Mouse (Mus musculus) forebrain, postnatal 0 days (tissue): ENCODE results near the gene Zbtb20. TPM values are rescaled to one million over a fixed set of nuclear protein-coding genes. Genes with fewer than 3 reads are reported as not detected.

Source experiments
- ATAC-seq: fragments of 200-750 bp; cut with Nextera tagmentation; 2 replicates; pipeline ENCODE4 v1.8.0; 2017; ENCODE audit warnings: mild to moderate bottlenecking, moderate library complexity
- DNase-seq: peaks from one replicate; pipeline ENCODE4 v3.0.0-alpha.2; 2015
- H3K27ac ChIP-seq: fragments of 300-500 bp; sonication (generic); 2 replicates; pipeline ENCODE4 v1.5.1; 2014; ENCODE audit warnings: low read depth, mild to moderate bottlenecking, antibody characterized with exemption, low read length, moderate library complexity, mixed read lengths
- H3K27me3 ChIP-seq: fragments of 300-500 bp; sonication (generic); 2 replicates; pipeline ENCODE4 v1.6.1; 2014; ENCODE audit warnings: mild to moderate bottlenecking, low read length, mixed read lengths; ENCODE audit not compliant: insufficient read depth
- H3K36me3 ChIP-seq: fragments of 300-500 bp; sonication (generic); 2 replicates; pipeline ENCODE4 v1.6.1; 2014; ENCODE audit warnings: mild to moderate bottlenecking, moderate library complexity; ENCODE audit not compliant: insufficient read depth
- H3K4me1 ChIP-seq: fragments of 300-500 bp; sonication (generic); 2 replicates; pipeline ENCODE4 v1.6.1; 2014; ENCODE audit warnings: antibody characterized with exemption; ENCODE audit not compliant: insufficient read depth
- H3K4me2 ChIP-seq: fragments of 300-500 bp; sonication (generic); 2 replicates; pipeline ENCODE4 v1.6.1; 2014; ENCODE audit warnings: low read depth, mild to moderate bottlenecking, moderate library complexity
- H3K4me3 ChIP-seq: fragments of 300-500 bp; sonication (generic); 2 replicates; pipeline ENCODE4 v1.5.1; 2014; ENCODE audit warnings: low read depth, low read length, mixed read lengths
- H3K9ac ChIP-seq: fragments of 300-500 bp; sonication (generic); 2 replicates; pipeline ENCODE4 v1.6.1; 2014; ENCODE audit warnings: mild to moderate bottlenecking
- H3K9me3 ChIP-seq: fragments of 300-500 bp; sonication (generic); 2 replicates; pipeline ENCODE4 v1.6.1; 2016; ENCODE audit warnings: low read length
- CTCF ChIP-seq: sonication (generic); IDR thresholded peaks from 2 replicates; pipeline ENCODE4 v1.5.1; 2016; ENCODE audit warnings: antibody characterized with exemption, control low read depth, low read depth
- WGBS: fragments of 180-500 bp; shearing (Covaris S2); extraction: QIAGEN DNeasy Blood & Tissue Kit; methylation state at CpG from one replicate; pipeline ENCODE4 v1.1.7; 2014; 5-methylcytosine and 5-hydroxymethylcytosine counted together
- polyA plus RNA-seq: library from polyadenylated mRNA; unstranded; fragments of >200 nt; fragmentation: Nextera tagmentation; extraction: Ambion mirVana; gene quantifications from 2 replicates; pipeline ENCODE4 v1.2.1, GENCODE M21; 2015
- total RNA-seq: library from RNA; depleted of rRNA; stranded (reverse); fragments of >200 nt; gene quantifications from 2 replicates; pipeline ENCODE4 v1.2.3, GENCODE M21; 2014

Zbtb20 gene
- total and polyA plus RNA-seq, 2 experiments from 2014 or later = 63.4 to 90.9 TPM

GRCm38 (mm10) chr16:43571376-43572081 lies 695.8 kb downstream of the Zbtb20 start:
- no peak overlapping the region for H3K9ac ChIP-seq
- TF ChIP-seq CTCF = no peak
- DNase-seq = no peak
- no peak for ATAC-seq
- 78% methylated on average over 16 of the region's 16 CpGs for WGBS
- H3K4me3 ChIP-seq = no peak overlapping the region
- H3K4me2 ChIP-seq = no peak overlapping the region
- H3K9me3 ChIP-seq = no peaks in the 10 kb centered on the region
- H3K27me3 ChIP-seq = no peaks in the 10 kb centered on the region
- H3K36me3 ChIP-seq = peaks cover 9% of the 10 kb centered on the region
- H3K4me1 ChIP-seq = peaks cover 12% of the 10 kb centered on the region
- H3K27ac ChIP-seq = no peak overlapping the region

DNA sequence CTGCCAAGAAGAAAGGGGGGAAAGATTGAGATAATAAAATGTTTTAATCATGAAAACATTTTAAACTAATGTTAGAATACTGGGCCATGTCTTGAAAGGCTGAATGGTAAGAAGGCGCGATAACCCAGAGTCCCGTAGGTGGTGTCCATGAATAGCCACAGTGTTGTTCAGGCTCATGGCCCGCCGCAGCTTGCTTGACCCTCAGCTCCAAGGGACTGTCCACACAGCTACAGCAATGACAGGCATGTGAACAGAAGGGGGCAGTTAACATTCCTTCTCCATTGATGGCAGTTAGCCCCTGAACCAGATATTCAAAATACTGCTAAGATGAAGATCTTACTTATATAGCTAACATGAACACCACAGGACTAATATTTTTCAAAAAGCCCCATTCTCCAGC lies 696.5 kb downstream of the Zbtb20 start:
- ATAC-seq (no peak), DNase-seq (no peak)
- H3K4me2 ChIP-seq = no peak overlapping the region
- H3K27ac ChIP-seq = no peak overlapping the region
- no peak overlapping the region for H3K4me3 ChIP-seq
- no peak for TF ChIP-seq CTCF
- H3K4me1 ChIP-seq = peaks cover 12% of the 10 kb centered on the region
- 82% methylated on average over 5 of the region's 5 CpGs for whole genome bisulfite sequencing
- peaks cover 14% of the 10 kb centered on the region for H3K36me3 ChIP-seq
- H3K9ac ChIP-seq = no peak overlapping the region
- H3K27me3 ChIP-seq = no peaks in the 10 kb centered on the region
- no peaks in the 10 kb centered on the region for H3K9me3 ChIP-seq

DNA sequence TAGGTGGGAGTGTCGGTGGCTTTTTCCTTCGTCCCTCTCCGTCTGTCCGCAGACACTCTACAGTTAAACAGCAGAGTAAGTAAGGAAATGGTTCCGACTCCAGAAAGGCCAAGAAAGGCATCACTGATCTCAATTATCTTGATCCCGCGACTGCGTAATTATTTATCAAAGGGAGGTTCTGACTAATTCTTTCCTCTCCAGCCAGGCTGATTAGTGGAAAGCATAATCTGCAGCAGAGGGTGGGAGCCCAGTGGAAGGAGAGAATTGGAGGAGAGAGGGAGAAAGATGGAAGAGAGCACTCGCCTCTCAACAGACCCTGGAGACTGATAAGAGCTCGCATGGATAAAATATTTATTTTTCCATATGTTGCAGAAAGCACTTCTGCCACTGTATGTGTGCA lies 697.1 kb downstream of the Zbtb20 start:
- Histone ChIP-seq H3K4me3 (no peak overlapping the region), H3K4me2 (no peak overlapping the region), H3K27ac (peak overlapping the region; percentile 71), H3K9me3 (no peaks in the 10 kb centered on the region), H3K27me3 (no peaks in the 10 kb centered on the region), H3K4me1 (peaks cover 16% of the 10 kb centered on the region), H3K9ac (no peak overlapping the region), H3K36me3 (peaks cover 14% of the 10 kb centered on the region)
- 24% methylated on average over 10 of the region's 10 CpGs for WGBS
- no peak for TF ChIP-seq CTCF
- DNase-seq (no peak), ATAC-seq (no peak)

- H3K9ac ChIP-seq = no peak overlapping the region
Measured at GRCm38 (mm10) chr16:43573181-43573833, 697.6 kb downstream of the Zbtb20 start.

GRCm38 (mm10) chr16:43574006-43574764 lies 698.5 kb downstream of the Zbtb20 start:
- Histone ChIP-seq H3K27me3 (no peaks in the 10 kb centered on the region), H3K9ac (no peak overlapping the region), H3K9me3 (no peaks in the 10 kb centered on the region), H3K4me2 (no peak overlapping the region), H3K36me3 (peaks cover 14% of the 10 kb centered on the region), H3K4me3 (no peak overlapping the region), H3K4me1 (peaks cover 23% of the 10 kb centered on the region), H3K27ac (peak overlapping the region; percentile 71)
- DNase-seq (peak; percentile 94), ATAC-seq (peak; percentile 88)
- 27% methylated on average over 7 of the region's 7 CpGs for WGBS
- peak; percentile 93 for TF ChIP-seq CTCF

More at GRCm38 (mm10) chr16:43573181-43573833, 697.6 kb downstream of the Zbtb20 start:
- WGBS = 17% methylated on average over 14 of the region's 14 CpGs
- Histone ChIP-seq H3K4me2 (no peak overlapping the region), H3K4me3 (no peak overlapping the region), H3K9me3 (no peaks in the 10 kb centered on the region), H3K27ac (peak overlapping the region; percentile 71), H3K36me3 (peaks cover 14% of the 10 kb centered on the region), H3K27me3 (no peaks in the 10 kb centered on the region), H3K4me1 (peaks cover 22% of the 10 kb centered on the region)
- no peak for TF ChIP-seq CTCF
- DNase-seq = peak; percentile 34
- ATAC-seq = peak; percentile 77

DNA sequence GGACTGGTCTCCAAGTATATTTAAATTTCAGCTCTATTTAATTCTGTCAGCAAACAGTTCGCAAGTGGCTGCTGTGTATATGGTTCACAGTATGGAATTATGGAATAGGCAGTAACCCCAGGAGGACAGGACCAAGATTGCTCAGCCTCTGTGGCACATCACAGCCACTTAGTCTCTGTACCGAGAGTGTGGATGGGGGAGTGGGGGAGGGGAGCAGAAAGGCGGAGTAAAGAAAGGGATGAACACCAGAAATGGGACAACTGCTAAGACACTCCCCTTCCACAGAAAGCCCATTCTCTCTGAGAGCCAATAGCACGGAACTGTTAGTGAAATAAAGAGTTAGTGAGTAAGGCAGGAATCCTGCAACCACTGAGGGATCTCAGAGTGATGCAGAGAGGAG lies 699.4 kb downstream of the Zbtb20 start:
- H3K36me3 ChIP-seq = peaks cover 15% of the 10 kb centered on the region
- H3K9ac ChIP-seq = no peak overlapping the region
- peaks cover 23% of the 10 kb centered on the region for H3K4me1 ChIP-seq
- H3K27ac ChIP-seq = no peak overlapping the region; the same call in 1 of the 2 replicates
- ATAC-seq = no peak
- H3K4me2 ChIP-seq = no peak overlapping the region
- no peaks in the 10 kb centered on the region for H3K27me3 ChIP-seq
- H3K9me3 ChIP-seq = no peaks in the 10 kb centered on the region
- DNase-seq = peak; percentile 25
- no peak for TF ChIP-seq CTCF
- H3K4me3 ChIP-seq = no peak overlapping the region
- WGBS = 37% methylated on average over 4 of the region's 4 CpGs
